Mouse (Mus musculus) cerebellum, adult 9-11 months (tissue): ENCODE data around the gene Adcy9.
"Not testable (repeated sequence)": the region's sequence is repeated elsewhere in the genome, so short reads cannot be mapped to it uniquely, and the experiment has no call there.

Source experiments
- DNase-seq: peaks from one replicate; pipeline ENCODE4 v3.0.0; 2022

The Adcy9 gene

GRCm38 (mm10) chr16:4377556-4377955 lies 42.7 kb downstream of the Adcy9 start:
- DNase-seq = no peak

GRCm38 (mm10) chr16:4374780-4375380 lies 45.4 kb downstream of the Adcy9 start:
- DNase-seq = no peak

GRCm38 (mm10) chr16:4374270-4374669 lies 46.0 kb downstream of the Adcy9 start:
- DNase-seq = no peak

GRCm38 (mm10) chr16:4371039-4371438 lies 49.3 kb downstream of the Adcy9 start:
- DNase-seq = no peak

GRCm38 (mm10) chr16:4370141-4370541 lies 50.2 kb downstream of the Adcy9 start:
- peak; percentile 86 for DNase-seq

GRCm38 (mm10) chr16:4367930-4368329 lies 52.4 kb downstream of the Adcy9 start:
- DNase-seq = no peak

GRCm38 (mm10) chr16:4367291-4367690 lies 53.0 kb downstream of the Adcy9 start:
- DNase-seq = no peak

- no peak for DNase-seq
Measured at GRCm38 (mm10) chr16:4366671-4367070, 53.6 kb downstream of the Adcy9 start.

- DNase-seq = no peak
Measured at GRCm38 (mm10) chr16:4363341-4364116, 56.8 kb downstream of the Adcy9 start.

- no peak for DNase-seq
Measured at GRCm38 (mm10) chr16:4355260-4356043, 64.8 kb downstream of the Adcy9 start.

- no peak for DNase-seq
Measured at GRCm38 (mm10) chr16:4342579-4342978, 77.7 kb downstream of the Adcy9 start.

GRCm38 (mm10) chr16:4341316-4342062 lies 78.8 kb downstream of the Adcy9 start:
- DNase-seq = no peak

GRCm38 (mm10) chr16:4339216-4339615 lies 81.1 kb downstream of the Adcy9 start:
- DNase-seq = not testable (repeated sequence)

GRCm38 (mm10) chr16:4337269-4337668 lies 83.0 kb downstream of the Adcy9 start:
- DNase-seq = no peak

GRCm38 (mm10) chr16:4333788-4334187 lies 86.5 kb downstream of the Adcy9 start:
- no peak for DNase-seq

GRCm38 (mm10) chr16:4333371-4333770 lies 86.9 kb downstream of the Adcy9 start:
- DNase-seq = no peak

- no peak for DNase-seq
Measured at GRCm38 (mm10) chr16:4327081-4327480, 93.2 kb downstream of the Adcy9 start.

- DNase-seq = no peak
Measured at GRCm38 (mm10) chr16:4325801-4326200, 94.5 kb downstream of the Adcy9 start.

- no peak for DNase-seq
Measured at GRCm38 (mm10) chr16:4324967-4325366, 95.3 kb downstream of the Adcy9 start.

GRCm38 (mm10) chr16:4320856-4321255 lies 99.4 kb downstream of the Adcy9 start:
- no peak for DNase-seq

GRCm38 (mm10) chr16:4318001-4318526 lies 102.2 kb downstream of the Adcy9 start:
- DNase-seq = no peak

- peak; percentile 82 for DNase-seq
Measured at GRCm38 (mm10) chr16:4316094-4316474, 104.2 kb downstream of the Adcy9 start.
